Mouse (Mus musculus): ENCODE measurements around the gene Spag4. TPM values are rescaled to one million over a fixed set of nuclear protein-coding genes. Genes with fewer than 3 reads are reported as not detected.

Gene Spag4
- total RNA-seq (2021): 1 to 10 TPM; 4.1 to 4.7 TPM
- long read RNA-seq, experiment 1, partial matches to known transcripts: 0 of 8 reads
- long read RNA-seq, experiment 1, other reads (novel, unspliced or antisense): 6 of 8 reads
- long read RNA-seq, experiment 2, partial matches to known transcripts: 0 of 6 reads
- long read RNA-seq, experiment 2, other reads (novel, unspliced or antisense): 5 of 6 reads

GRCm38 (mm10) chr2:156065099-156066041, at the start of gene Spag4:
Spag4 (plus strand) TSS chr2:156065175.
- DNase-seq: peak; percentile 92

GRCm38 (mm10) chr2:156018106-156018505, 46.9 kb upstream of the Spag4 start:
- DNase-seq: no peak

GRCm38 (mm10) chr2:156021219-156021618, 43.8 kb upstream of the Spag4 start:
- no peak for DNase-seq

GRCm38 (mm10) chr2:156021765-156022164, 43.2 kb upstream of the Spag4 start:
- DNase-seq: no peak

- no peak for DNase-seq
These were observed 39.5 kb upstream of the Spag4 start for GRCm38 (mm10) chr2:156025482-156025881.

- DNase-seq: no peak
These were observed 25.6 kb upstream of the Spag4 start for GRCm38 (mm10) chr2:156039390-156039789.

GRCm38 (mm10) chr2:156042903-156043302, 22.1 kb upstream of the Spag4 start:
- DNase-seq: no peak

GRCm38 (mm10) chr2:156047929-156048328, 17.0 kb upstream of the Spag4 start:
- DNase-seq: no peak

- DNase-seq: no peak
These were observed 12.2 kb upstream of the Spag4 start, which contains the start of gene Fer1l4 for GRCm38 (mm10) chr2:156052816-156053215. Fer1l4 (minus strand) TSS chr2:156052947.

GRCm38 (mm10) chr2:156066126-156066525, 1.2 kb downstream of the Spag4 start:
- no peak for DNase-seq

GRCm38 (mm10) chr2:156067916-156068315, 2.9 kb downstream of the Spag4 start:
- DNase-seq: no peak

GRCm38 (mm10) chr2:156071236-156071635, 6.3 kb downstream of the Spag4 start:
- DNase-seq: no peak

- DNase-seq: no peak
These were observed 8.8 kb downstream of the Spag4 start for GRCm38 (mm10) chr2:156073725-156074124.

GRCm38 (mm10) chr2:156077461-156077860, 12.5 kb downstream of the Spag4 start:
- no peak for DNase-seq

- DNase-seq: no peak
These were observed 13.6 kb downstream of the Spag4 start for GRCm38 (mm10) chr2:156078421-156079182.

GRCm38 (mm10) chr2:156079183-156079560, 14.2 kb downstream of the Spag4 start:
- peak; percentile 52 for DNase-seq

- DNase-seq: no peak
These were observed 14.7 kb downstream of the Spag4 start for GRCm38 (mm10) chr2:156079674-156080073.

GRCm38 (mm10) chr2:156080391-156080790, 15.4 kb downstream of the Spag4 start:
- no peak for DNase-seq

GRCm38 (mm10) chr2:156084541-156084940, 19.6 kb downstream of the Spag4 start:
- no peak for DNase-seq

GRCm38 (mm10) chr2:156087391-156088110, 22.6 kb downstream of the Spag4 start:
- no peak for DNase-seq

- DNase-seq: no peak
These were observed 24.8 kb downstream of the Spag4 start for GRCm38 (mm10) chr2:156089799-156090198.

- DNase-seq: no peak
These were observed 27.0 kb downstream of the Spag4 start for GRCm38 (mm10) chr2:156091926-156092325.

Measured in adrenal gland, postnatal 10 days (tissue).